Mouse (Mus musculus) MEL (cell line): ENCODE data around the gene Anln.

Experiments used
- CHD2 ChIP-seq: IDR thresholded peaks from 2 replicates; pipeline ENCODE4 v1.6.1; 2011; ENCODE audit warnings: low read length, improper control_type of control experiment
- CTCF ChIP-seq, 3 experiments: IDR thresholded peaks in 2 of 3; conservative IDR thresholded peaks in 1 of 3; 2 replicates each; pipeline ENCODE4 v1.5.1; 2011 to 2012; ENCODE audit warnings: low read length in 3 of 3, low read depth in 2 of 3, mild to moderate bottlenecking in 2 of 3, improper control_type of control experiment in 1 of 3, inconsistent platforms in 1 of 3, mixed read lengths in 1 of 3, moderate library complexity in 1 of 3; ENCODE audit not compliant: control insufficient read depth in 1 of 3, insufficient read depth in 1 of 3, poor library complexity in 1 of 3, severe bottlenecking in 1 of 3
- ELF1 ChIP-seq: IDR thresholded peaks from 2 replicates; pipeline ENCODE4 v1.6.1; 2014; ENCODE audit warnings: low read depth, mild to moderate bottlenecking, inconsistent platforms, low read length, improper control_type of control experiment, moderate library complexity
- EP300 ChIP-seq, 2 experiments: IDR thresholded peaks; 2 replicates each; pipeline ENCODE4 v1.6.1; 2011; ENCODE audit warnings: improper control_type of control experiment in 2 of 2, low read length in 2 of 2, low read depth in 1 of 2, mild to moderate bottlenecking in 1 of 2
- POLR2A ChIP-seq, 2 experiments: IDR thresholded peaks; 2 replicates each; pipeline ENCODE4 v1.6.1; 2011 to 2012; ENCODE audit warnings: low read length in 2 of 2, mild to moderate bottlenecking in 2 of 2, control low read depth in 1 of 2, improper control_type of control experiment in 1 of 2, low read depth in 1 of 2, moderate library complexity in 1 of 2; ENCODE audit not compliant: control insufficient read depth in 1 of 2, insufficient read depth in 1 of 2, poor library complexity in 1 of 2
- POLR2AphosphoS5 ChIP-seq: IDR thresholded peaks from 2 replicates; pipeline ENCODE4 v1.6.1; 2012; ENCODE audit warnings: low read depth, borderline replicate concordance, mild to moderate bottlenecking, inconsistent platforms, low read length, moderate library complexity, mixed read lengths
- UBTF ChIP-seq: IDR thresholded peaks from 2 replicates; pipeline ENCODE4 v1.6.1; 2012; ENCODE audit warnings: low read depth, mild to moderate bottlenecking, inconsistent platforms, low read length, improper control_type of control experiment, moderate library complexity, borderline replicate concordance; ENCODE audit not compliant: insufficient read depth
- USF1 ChIP-seq: IDR thresholded peaks from 2 replicates; pipeline ENCODE4 v1.6.1; 2014; ENCODE audit warnings: low read depth, mild to moderate bottlenecking, inconsistent platforms, low read length, improper control_type of control experiment, moderate library complexity
- USF2 ChIP-seq, 2 experiments: IDR thresholded peaks; 2 replicates each; pipeline ENCODE4 v1.6.1; 2011 to 2012; ENCODE audit warnings: improper control_type of control experiment in 2 of 2, low read length in 2 of 2, borderline replicate concordance in 1 of 2, inconsistent platforms in 1 of 2, low read depth in 1 of 2, mild to moderate bottlenecking in 1 of 2; ENCODE audit not compliant: insufficient read depth in 1 of 2
- ZC3H11A ChIP-seq: IDR thresholded peaks from 2 replicates; pipeline ENCODE4 v1.6.1; 2012; ENCODE audit warnings: low read depth, mild to moderate bottlenecking, inconsistent platforms, low read length, improper control_type of control experiment
- ZKSCAN1 ChIP-seq: IDR thresholded peaks from 2 replicates; pipeline ENCODE4 v1.6.1; 2012; ENCODE audit warnings: low read depth, mild to moderate bottlenecking, inconsistent platforms, low read length, improper control_type of control experiment, moderate library complexity

DNA sequence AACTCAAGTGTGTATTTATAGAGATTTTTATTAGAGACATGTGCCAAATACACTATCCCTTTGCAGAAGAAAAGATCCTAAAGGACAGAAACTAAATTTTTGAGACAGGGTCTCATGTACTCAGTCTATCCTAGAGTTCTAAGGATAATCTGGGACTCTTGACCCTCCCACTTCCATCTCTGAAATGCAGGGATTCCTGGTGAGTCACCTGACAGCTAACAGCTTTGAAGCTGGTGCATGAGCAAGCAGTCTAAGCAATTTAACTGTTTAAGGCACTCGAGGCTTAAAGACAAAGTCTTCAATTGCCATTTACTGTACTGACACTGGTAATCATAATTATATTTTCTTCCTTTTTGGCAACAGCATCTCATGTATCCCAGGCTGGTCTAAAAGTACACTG is 33.6 kb upstream of the Anln start:
- no peak for TF ChIP-seq POLR2A (IDR thresholded peaks at IDR 0.05; ENCODE audit: control insufficient read depth in 1 of 2, insufficient read depth in 1 of 2, low read depth in 1 of 2, low read length in 2 of 2, poor library complexity in 1 of 2)
- TF ChIP-seq EP300 (IDR thresholded peaks at IDR 0.05; ENCODE audit: low read depth in 1 of 2, low read length in 2 of 2), result no peak
- TF ChIP-seq CHD2, result no peak
- TF ChIP-seq POLR2AphosphoS5, result no peak
- no peak for TF ChIP-seq CTCF (IDR thresholded peaks at IDR 0.05 in 2 of 3, conservative IDR thresholded peaks at IDR 0.05 in 1 of 3; ENCODE audit: control insufficient read depth in 1 of 3, insufficient read depth in 1 of 3, low read depth in 2 of 3, low read length in 3 of 3, poor library complexity in 1 of 3, severe bottlenecking in 1 of 3)
- no peak for TF ChIP-seq ZC3H11A
- no peak for TF ChIP-seq USF1
- TF ChIP-seq USF2 (IDR thresholded peaks at IDR 0.05; ENCODE audit: borderline replicate concordance in 1 of 2, insufficient read depth in 1 of 2, low read depth in 1 of 2, low read length in 2 of 2), result no peak
- no peak for TF ChIP-seq ELF1
- TF ChIP-seq UBTF, result no peak
- no peak for TF ChIP-seq ZKSCAN1
